Comparison of ENCODE assay signal across 9 mouse cellular contexts in genomic region chr4:135911531-135911930, GRCm38 (mm10). TPM values are rescaled to one million over a fixed set of nuclear protein-coding genes. Genes with fewer than 3 reads are reported as not detected.
DNase-seq lines count a peak whose midpoint lies in the region; ATAC-seq and TF ChIP-seq lines count a peak whose summit lies in the region.
"Had no signal": no experiment of that assay in that cellular context is flagged by ENCODE, and none has a peak within 500 bp of the region (broad histone marks: within the 10 kb centered on the region; RNA-seq: fewer than 3 reads in every experiment).

No protein-coding gene starts in this region.

- H3K4me1 ChIP-seq in heart, embryonic 15.5 days (replicated peaks), result peaks cover 6% of the 10 kb centered on the region; the same call in 1 of the 2 replicates
- no peaks in the 10 kb centered on the region for H3K4me1 ChIP-seq in kidney, embryonic 16.5 days (ENCODE audit: insufficient read depth, low read length)
- H3K4me1 ChIP-seq in lung, postnatal 0 days (ENCODE audit: insufficient read depth, low read depth, low read length), result no peaks in the 10 kb centered on the region

- intact Hi-C loops in heart, postnatal 14 days (cut with DNase I), result no loop called here

- TF ChIP-seq CTCF in lung, postnatal 0 days (IDR thresholded peaks at IDR 0.05), result no peak

- 0 out of 2 replicates have a peak overlapping the region, but pooled peaks have one; percentile 3 for H3K27ac ChIP-seq in heart, embryonic 15.5 days
- H3K27ac ChIP-seq in kidney, embryonic 16.5 days (ENCODE audit: low read length), result peak overlapping the region; percentile 44; the same call in 1 of the 2 replicates
- H3K27ac ChIP-seq in lung, postnatal 0 days (ENCODE audit: low read length), result no peak overlapping the region

- WGBS in heart, embryonic 15.5 days, result 63% methylated on average over 7 of the region's 7 CpGs
- 57% methylated on average over 7 of the region's 7 CpGs for WGBS in kidney, embryonic 16.5 days
- 49% methylated on average over 7 of the region's 7 CpGs for WGBS in lung, postnatal 0 days

- no peak for ATAC-seq in heart, embryonic 15.5 days (replicated peaks; ENCODE audit: insufficient number of reproducible peaks, insufficient read depth, low FRiP score, low read depth)
- peak; percentile 98 for ATAC-seq in CD4-positive, CD25-positive, alpha-beta regulatory T cell, adult 4 months
- no peak for ATAC-seq in kidney, embryonic 16.5 days (ENCODE audit: low FRiP score, low TSS enrichment)
- ATAC-seq in lung, postnatal 0 days, result peak; percentile 93
- ATAC-seq: forebrain, embryonic 16.5 days had no signal

- H3K9me3 ChIP-seq in heart, embryonic 15.5 days (replicated peaks), result no peaks in the 10 kb centered on the region
- no peaks in the 10 kb centered on the region for H3K9me3 ChIP-seq in kidney, embryonic 16.5 days (ENCODE audit: low read length)
- H3K9me3 ChIP-seq in lung, postnatal 0 days (ENCODE audit: low read length), result no peaks in the 10 kb centered on the region

- H3K4me3 ChIP-seq in heart, embryonic 15.5 days, result no peak overlapping the region
- H3K4me3 ChIP-seq in kidney, embryonic 16.5 days (ENCODE audit: low read length), result no peak overlapping the region
- H3K4me3 ChIP-seq in lung, postnatal 0 days (ENCODE audit: low read depth, low read length), result no peak overlapping the region

- no peak for DNase-seq in heart, postnatal 14 days
- DNase-seq in lung, postnatal 0 days (ENCODE audit: low spot score), result peak; percentile 39
- no peak for DNase-seq in Muller cell, postnatal 12 days (ENCODE audit: inconsistent ontology term)
- no peak for DNase-seq in cerebellum, adult 11 months
- DNase-seq in cerebellum, adult 8-10 months, result no peak

- H3K4me2 ChIP-seq in heart, embryonic 15.5 days, result no peak overlapping the region
- no peak overlapping the region for H3K4me2 ChIP-seq in kidney, embryonic 16.5 days (replicated peaks; ENCODE audit: low read depth, low read length)
- no peak overlapping the region for H3K4me2 ChIP-seq in lung, postnatal 0 days (replicated peaks; ENCODE audit: low read depth, low read length)

- no peaks in the 10 kb centered on the region for H3K36me3 ChIP-seq in heart, embryonic 15.5 days
- no peaks in the 10 kb centered on the region for H3K36me3 ChIP-seq in kidney, embryonic 16.5 days (ENCODE audit: insufficient read depth, low read length)
- no peaks in the 10 kb centered on the region for H3K36me3 ChIP-seq in lung, postnatal 0 days (ENCODE audit: insufficient read depth, low read length)

- H3K27me3 ChIP-seq in heart, embryonic 15.5 days, result no peaks in the 10 kb centered on the region
- H3K27me3 ChIP-seq in kidney, embryonic 16.5 days (ENCODE audit: insufficient read depth, low read length), result no peaks in the 10 kb centered on the region
- H3K27me3 ChIP-seq in lung, postnatal 0 days (replicated peaks; ENCODE audit: insufficient read depth, low read length), result no peaks in the 10 kb centered on the region

- no peak overlapping the region for H3K9ac ChIP-seq in heart, embryonic 15.5 days
- no peak overlapping the region for H3K9ac ChIP-seq in kidney, embryonic 16.5 days (replicated peaks; ENCODE audit: low read length)
- H3K9ac ChIP-seq in lung, postnatal 0 days (replicated peaks; ENCODE audit: low read depth), result no peak overlapping the region

- TF ChIP-seq EP300 in lung, postnatal 0 days (IDR thresholded peaks at IDR 0.05), result peak; percentile 50; the same call in 1 of the 2 replicates

RNA-seq across cellular contexts. Expression of gene Fuca1, which starts 9.0 kb away (rescaled TPM):
- 38.1 and 61.6 TPM in 2 replicates for polyA plus RNA-seq in heart, embryonic 15.5 days (2015; fragmentation: Nextera tagmentation; extraction: Ambion mirVana)
- 10 to 100 TPM; 33.5 to 40.7 TPM for total RNA-seq in heart, postnatal 14 days (2021)
- polyA plus RNA-seq in CD4-positive, CD25-positive, alpha-beta regulatory T cell, adult 4 months (2017; shearing (Covaris generic)), result 10 to 100 TPM; 83.9 to 95.9 TPM
- 89.1 and 89.4 TPM in 2 replicates for polyA plus RNA-seq in kidney, embryonic 16.5 days (2015; fragmentation: Nextera tagmentation; extraction: Ambion mirVana)
- polyA plus RNA-seq in lung, postnatal 0 days (2015; fragmentation: Nextera tagmentation; extraction: Ambion mirVana), result 107 and 131 TPM in 2 replicates

RNA-seq across cellular contexts. Expression of gene Cnr2, which starts 16.3 kb away (rescaled TPM):
- polyA plus RNA-seq in heart, embryonic 15.5 days (2015; fragmentation: Nextera tagmentation; extraction: Ambion mirVana), result 0.49 and 0.55 TPM in 2 replicates
- under 1 TPM; 0.76 to 0.93 TPM for total RNA-seq in heart, postnatal 14 days (2021)
- 10 to 100 TPM in 1 of 2 experiments, 1 to 10 TPM in 1; 7.5 to 17.0 TPM for polyA plus RNA-seq in CD4-positive, CD25-positive, alpha-beta regulatory T cell, adult 4 months (2017; shearing (Covaris generic))
- 1.0 and 1.1 TPM in 2 replicates for polyA plus RNA-seq in kidney, embryonic 16.5 days (2015; fragmentation: Nextera tagmentation; extraction: Ambion mirVana)
- polyA plus RNA-seq in lung, postnatal 0 days (2015; fragmentation: Nextera tagmentation; extraction: Ambion mirVana), result 1.9 and 2.2 TPM in 2 replicates
- polyA plus RNA-seq: forebrain, embryonic 16.5 days had no signal

RNA-seq across cellular contexts. Expression of gene Hmgcl, which starts 34.7 kb away (rescaled TPM):
- polyA plus RNA-seq in heart, embryonic 15.5 days (2015; fragmentation: Nextera tagmentation; extraction: Ambion mirVana), result 80.2 and 82.4 TPM in 2 replicates
- 10 to 100 TPM; 69.8 to 70.4 TPM for total RNA-seq in heart, postnatal 14 days (2021)
- polyA plus RNA-seq in CD4-positive, CD25-positive, alpha-beta regulatory T cell, adult 4 months (2017; shearing (Covaris generic)), result 100 to 1,000 TPM in 1 of 2 experiments, 10 to 100 TPM in 1; 73.7 to 104 TPM
- polyA plus RNA-seq in kidney, embryonic 16.5 days (2015; fragmentation: Nextera tagmentation; extraction: Ambion mirVana), result 86.5 and 93.2 TPM in 2 replicates
- polyA plus RNA-seq in lung, postnatal 0 days (2015; fragmentation: Nextera tagmentation; extraction: Ambion mirVana), result 63.6 and 67.7 TPM in 2 replicates

RNA-seq across cellular contexts. Expression of gene Pnrc2, which starts 37.9 kb away (rescaled TPM):
- polyA plus RNA-seq in heart, embryonic 15.5 days (2015; fragmentation: Nextera tagmentation; extraction: Ambion mirVana), result 123 and 130 TPM in 2 replicates
- total RNA-seq in heart, postnatal 14 days (2021), result 10 to 100 TPM; 79.0 to 84.8 TPM
- polyA plus RNA-seq in CD4-positive, CD25-positive, alpha-beta regulatory T cell, adult 4 months (2017; shearing (Covaris generic)), result 100 to 1,000 TPM; 206 to 221 TPM
- polyA plus RNA-seq in kidney, embryonic 16.5 days (2015; fragmentation: Nextera tagmentation; extraction: Ambion mirVana), result 211 and 212 TPM in 2 replicates
- 139 and 145 TPM in 2 replicates for polyA plus RNA-seq in lung, postnatal 0 days (2015; fragmentation: Nextera tagmentation; extraction: Ambion mirVana)

RNA-seq across cellular contexts. Expression of gene Gale, which starts 52.0 kb away (rescaled TPM):
- 17.6 and 24.8 TPM in 2 replicates for polyA plus RNA-seq in heart, embryonic 15.5 days (2015; fragmentation: Nextera tagmentation; extraction: Ambion mirVana)
- total RNA-seq in heart, postnatal 14 days (2021), result 1 to 10 TPM; 2.1 to 3.1 TPM
- 10 to 100 TPM; 16.2 to 24.8 TPM for polyA plus RNA-seq in CD4-positive, CD25-positive, alpha-beta regulatory T cell, adult 4 months (2017; shearing (Covaris generic))
- polyA plus RNA-seq in kidney, embryonic 16.5 days (2015; fragmentation: Nextera tagmentation; extraction: Ambion mirVana), result 40.6 and 40.7 TPM in 2 replicates
- polyA plus RNA-seq in lung, postnatal 0 days (2015; fragmentation: Nextera tagmentation; extraction: Ambion mirVana), result 37.0 and 40.5 TPM in 2 replicates

Comparison
In these comparisons a context has a peak if more than half of its experiments do, and no peak if none do; other contexts are left out.
1. ATAC-seq: peak in CD4-positive, CD25-positive, alpha-beta regulatory T cell, adult 4 months (single experiment) and lung, postnatal 0 days (single experiment); none in heart, embryonic 15.5 days (single experiment) and kidney, embryonic 16.5 days (single experiment).